Mouse (Mus musculus): Measurements from ENCODE around the gene Rps6ka5. TPM values are rescaled to one million over a fixed set of nuclear protein-coding genes. Genes with fewer than 3 reads are reported as not detected.

Gene Rps6ka5
- total and polyA plus RNA-seq, 2 experiments, result 0.29 to 2.0 TPM

GRCm38 (mm10) chr12:100724182-100724581 lies 2.6 kb downstream of the Rps6ka5 start:
- Histone ChIP-seq H3K9ac (ENCODE audit: low read depth, low read length) (peak overlapping the region; percentile 62), H3K27me3 (ENCODE audit: control insufficient read depth, insufficient read depth, low read length) (no peaks in the 10 kb centered on the region), H3K4me1 (ENCODE audit: control insufficient read depth, insufficient read depth, low read length) (peaks cover 4% of the 10 kb centered on the region), H3K36me3 (ENCODE audit: control insufficient read depth, insufficient read depth, low read length) (no peaks in the 10 kb centered on the region), H3K27ac (replicated peaks; ENCODE audit: insufficient read depth, low read depth, low read length) (no peak overlapping the region), H3K79me2 (ENCODE audit: control insufficient read depth, insufficient read depth, low read length) (0 out of 2 replicates have a peak, but pooled peaks cover 2% of the 10 kb centered on the region), H3K4me3 (ENCODE audit: insufficient read depth, low read depth, low read length) (peak overlapping the region; percentile 75)
- TF ChIP-seq CTCF (IDR thresholded peaks at IDR 0.05; ENCODE audit: low read depth, low read length) (no peak), POLR2A (IDR thresholded peaks at IDR 0.05; ENCODE audit: extremely low read depth, insufficient read depth, low read length) (no peak)
- no peak for DNase-seq (ENCODE audit: extremely low read depth, low read depth, low spot score)
- under 1% methylated on average over 8 of the region's 8 CpGs for WGBS

GRCm38 (mm10) chr12:100720801-100721200 lies 6.0 kb downstream of the Rps6ka5 start:
- no peak overlapping the region for H3K4me3 ChIP-seq (ENCODE audit: insufficient read depth, low read depth, low read length)
- no peaks in the 10 kb centered on the region for H3K27me3 ChIP-seq (ENCODE audit: control insufficient read depth, insufficient read depth, low read length)
- no peak overlapping the region for H3K27ac ChIP-seq (replicated peaks; ENCODE audit: insufficient read depth, low read depth, low read length)
- 0 out of 2 replicates have a peak, but pooled peaks cover 2% of the 10 kb centered on the region for H3K79me2 ChIP-seq (ENCODE audit: control insufficient read depth, insufficient read depth, low read length)
- TF ChIP-seq CTCF (IDR thresholded peaks at IDR 0.05; ENCODE audit: low read depth, low read length) (no peak), POLR2A (IDR thresholded peaks at IDR 0.05; ENCODE audit: extremely low read depth, insufficient read depth, low read length) (no peak)
- WGBS, result 92% methylated on average over 3 of the region's 3 CpGs
- no peaks in the 10 kb centered on the region for H3K36me3 ChIP-seq (ENCODE audit: control insufficient read depth, insufficient read depth, low read length)
- no peak overlapping the region for H3K9ac ChIP-seq (ENCODE audit: low read depth, low read length)
- no peak for DNase-seq (ENCODE audit: extremely low read depth, low read depth, low spot score)
- peaks cover 4% of the 10 kb centered on the region for H3K4me1 ChIP-seq (ENCODE audit: control insufficient read depth, insufficient read depth, low read length)

GRCm38 (mm10) chr12:100717446-100717845 lies 9.3 kb downstream of the Rps6ka5 start:
- Histone ChIP-seq H3K4me1 (ENCODE audit: control insufficient read depth, insufficient read depth, low read length) (no peaks in the 10 kb centered on the region), H3K9ac (ENCODE audit: low read depth, low read length) (no peak overlapping the region)
- TF ChIP-seq CTCF (IDR thresholded peaks at IDR 0.05; ENCODE audit: low read depth, low read length) (no peak), POLR2A (IDR thresholded peaks at IDR 0.05; ENCODE audit: extremely low read depth, insufficient read depth, low read length) (no peak)

GRCm38 (mm10) chr12:100716969-100717368 lies 9.8 kb downstream of the Rps6ka5 start:
- Histone ChIP-seq H3K27me3 (ENCODE audit: control insufficient read depth, insufficient read depth, low read length) (no peaks in the 10 kb centered on the region), H3K4me1 (ENCODE audit: control insufficient read depth, insufficient read depth, low read length) (no peaks in the 10 kb centered on the region), H3K4me3 (ENCODE audit: insufficient read depth, low read depth, low read length) (no peak overlapping the region), H3K79me2 (ENCODE audit: control insufficient read depth, insufficient read depth, low read length) (peaks cover 1% of the 10 kb centered on the region; the same call in 1 of the 2 replicates), H3K9ac (ENCODE audit: low read depth, low read length) (no peak overlapping the region), H3K36me3 (ENCODE audit: control insufficient read depth, insufficient read depth, low read length) (no peaks in the 10 kb centered on the region), H3K27ac (replicated peaks; ENCODE audit: insufficient read depth, low read depth, low read length) (no peak overlapping the region)
- no peak for DNase-seq (ENCODE audit: extremely low read depth, low read depth, low spot score)
- TF ChIP-seq CTCF (IDR thresholded peaks at IDR 0.05; ENCODE audit: low read depth, low read length) (no peak), POLR2A (IDR thresholded peaks at IDR 0.05; ENCODE audit: extremely low read depth, insufficient read depth, low read length) (no peak)
- WGBS, result 71% methylated on average over 4 of the region's 4 CpGs

More at GRCm38 (mm10) chr12:100717446-100717845, 9.3 kb downstream of the Rps6ka5 start:
- no peak overlapping the region for H3K4me3 ChIP-seq (ENCODE audit: insufficient read depth, low read depth, low read length)
- H3K36me3 ChIP-seq (ENCODE audit: control insufficient read depth, insufficient read depth, low read length), result no peaks in the 10 kb centered on the region
- DNase-seq (ENCODE audit: extremely low read depth, low read depth, low spot score), result no peak
- peaks cover 2% of the 10 kb centered on the region; the same call in 1 of the 2 replicates for H3K79me2 ChIP-seq (ENCODE audit: control insufficient read depth, insufficient read depth, low read length)
- no peaks in the 10 kb centered on the region for H3K27me3 ChIP-seq (ENCODE audit: control insufficient read depth, insufficient read depth, low read length)
- H3K27ac ChIP-seq (replicated peaks; ENCODE audit: insufficient read depth, low read depth, low read length), result no peak overlapping the region

GRCm38 (mm10) chr12:100711819-100712218 lies 15.0 kb downstream of the Rps6ka5 start:
- no peak for DNase-seq (ENCODE audit: extremely low read depth, low read depth, low spot score)
- WGBS, result 65% methylated on average over 5 of the region's 5 CpGs
- no peaks in the 10 kb centered on the region for H3K4me1 ChIP-seq (ENCODE audit: control insufficient read depth, insufficient read depth, low read length)
- H3K36me3 ChIP-seq (ENCODE audit: control insufficient read depth, insufficient read depth, low read length), result no peaks in the 10 kb centered on the region
- no peak overlapping the region for H3K27ac ChIP-seq (replicated peaks; ENCODE audit: insufficient read depth, low read depth, low read length)
- no peaks in the 10 kb centered on the region for H3K27me3 ChIP-seq (ENCODE audit: control insufficient read depth, insufficient read depth, low read length)
- H3K4me3 ChIP-seq (ENCODE audit: insufficient read depth, low read depth, low read length), result no peak overlapping the region
- H3K79me2 ChIP-seq (ENCODE audit: control insufficient read depth, insufficient read depth, low read length), result no peaks in the 10 kb centered on the region; the same call in 1 of the 2 replicates
- TF ChIP-seq POLR2A (IDR thresholded peaks at IDR 0.05; ENCODE audit: extremely low read depth, insufficient read depth, low read length) (no peak), CTCF (IDR thresholded peaks at IDR 0.05; ENCODE audit: low read depth, low read length) (no peak)
- H3K9ac ChIP-seq (ENCODE audit: low read depth, low read length), result no peak overlapping the region

GRCm38 (mm10) chr12:100711116-100711691 lies 15.6 kb downstream of the Rps6ka5 start:
- TF ChIP-seq CTCF (IDR thresholded peaks at IDR 0.05; ENCODE audit: low read depth, low read length) (no peak), POLR2A (IDR thresholded peaks at IDR 0.05; ENCODE audit: extremely low read depth, insufficient read depth, low read length) (no peak)
- DNase-seq (ENCODE audit: extremely low read depth, low read depth, low spot score), result no peak
- no peak overlapping the region for H3K4me3 ChIP-seq (ENCODE audit: insufficient read depth, low read depth, low read length)
- no peaks in the 10 kb centered on the region; the same call in 1 of the 2 replicates for H3K79me2 ChIP-seq (ENCODE audit: control insufficient read depth, insufficient read depth, low read length)
- H3K9ac ChIP-seq (ENCODE audit: low read depth, low read length), result no peak overlapping the region
- H3K36me3 ChIP-seq (ENCODE audit: control insufficient read depth, insufficient read depth, low read length), result no peaks in the 10 kb centered on the region
- WGBS, result 77% methylated on average over 10 of the region's 10 CpGs
- no peak overlapping the region for H3K27ac ChIP-seq (replicated peaks; ENCODE audit: insufficient read depth, low read depth, low read length)
- H3K27me3 ChIP-seq (ENCODE audit: control insufficient read depth, insufficient read depth, low read length), result no peaks in the 10 kb centered on the region
- H3K4me1 ChIP-seq (ENCODE audit: control insufficient read depth, insufficient read depth, low read length), result no peaks in the 10 kb centered on the region

All from liver, adult 2 months (tissue).